Mouse (Mus musculus) stomach, embryonic 14.5 days (tissue): Measurements from ENCODE around the gene Pla2g3. TPM values are rescaled to one million over a fixed set of nuclear protein-coding genes. Genes with fewer than 3 reads are reported as not detected.
A peak's percentile ranks its signal among the peaks of the same experiment; 100 is the strongest.

Experiments
- ATAC-seq: fragments of 200-750 bp; cut with Nextera tagmentation; 2 replicates; pipeline ENCODE4 v1.8.0; 2017; ENCODE audit warnings: low read depth, moderate TSS enrichment; ENCODE audit not compliant: insufficient number of reproducible peaks, insufficient read depth, low FRiP score
- H3K27ac ChIP-seq: fragments of 300-500 bp; sonication (generic); 2 replicates; pipeline ENCODE4 v1.5.1; 2014; ENCODE audit warnings: mild to moderate bottlenecking, low read length, moderate library complexity, mixed read lengths
- H3K27me3 ChIP-seq: fragments of 300-500 bp; sonication (generic); 2 replicates; pipeline ENCODE4 v1.6.1; 2014; ENCODE audit warnings: low read length, control low read depth, mixed read lengths; ENCODE audit not compliant: control insufficient read depth, insufficient read depth
- H3K36me3 ChIP-seq: fragments of 300-500 bp; sonication (generic); 2 replicates; pipeline ENCODE4 v1.6.1; 2014; ENCODE audit warnings: mild to moderate bottlenecking, control low read depth, low read length, moderate library complexity, mixed read lengths; ENCODE audit not compliant: control insufficient read depth, insufficient read depth
- H3K4me1 ChIP-seq: fragments of 300-500 bp; sonication (generic); 2 replicates; pipeline ENCODE4 v1.6.1; 2014; ENCODE audit warnings: low read length, control low read depth, mixed read lengths; ENCODE audit not compliant: control insufficient read depth, insufficient read depth
- H3K4me2 ChIP-seq: fragments of 300-500 bp; sonication (generic); replicated peaks from 2 replicates; pipeline ENCODE4 v1.6.1; 2014; ENCODE audit warnings: low read depth, low read length, control low read depth
- H3K4me3 ChIP-seq: fragments of 300-500 bp; sonication (generic); 2 replicates; pipeline ENCODE4 v1.5.1; 2014; ENCODE audit warnings: low read depth, low read length, control low read depth
- H3K9ac ChIP-seq: fragments of 300-500 bp; sonication (generic); replicated peaks from 2 replicates; pipeline ENCODE4 v1.6.1; 2014; ENCODE audit warnings: low read depth, mild to moderate bottlenecking, control low read depth, low read length, moderate library complexity, mixed read lengths
- H3K9me3 ChIP-seq: fragments of 300-500 bp; sonication (generic); 2 replicates; pipeline ENCODE4 v1.6.1; 2016; ENCODE audit warnings: low read depth, low read length, control low read depth; ENCODE audit not compliant: control insufficient read depth
- WGBS: fragments of 180-500 bp; shearing (Covaris S2); extraction: QIAGEN DNeasy Blood & Tissue Kit; methylation state at CpG from one replicate; pipeline ENCODE4 v1.1.7; 2014; 5-methylcytosine and 5-hydroxymethylcytosine counted together
- polyA plus RNA-seq: library from polyadenylated mRNA; unstranded; fragments of >200 nt; fragmentation: Nextera tagmentation; extraction: Ambion mirVana; gene quantifications from 2 replicates; pipeline ENCODE4 v1.2.1, GENCODE M21; 2014

The Pla2g3 gene
- 0.17 and 0.52 TPM in 2 replicates for polyA plus RNA-seq

GRCm38 (mm10) chr11:3487952-3488570, at the start of gene Pla2g3:
Pla2g3 (plus strand) TSS chr11:3488284.
- Histone ChIP-seq H3K4me3 (no peak within 1 kb of the TSS), H3K9ac (no peak within 1 kb of the TSS), H3K36me3 (no peaks in the 10 kb centered on the region), H3K27me3 (no peaks in the 10 kb centered on the region), H3K27ac (no peak within 1 kb of the TSS), H3K4me1 (no peaks in the 10 kb centered on the region), H3K4me2 (no peak within 1 kb of the TSS), H3K9me3 (no peaks in the 10 kb centered on the region)
- WGBS, result 18% methylated on average over 11 of the region's 11 CpGs
- ATAC-seq, result no peak

GRCm38 (mm10) chr11:3441696-3442443, 46.2 kb upstream of the Pla2g3 start:
- Histone ChIP-seq H3K4me2 (no peak overlapping the region), H3K36me3 (no peaks in the 10 kb centered on the region), H3K27ac (no peak overlapping the region), H3K4me1 (no peaks in the 10 kb centered on the region), H3K27me3 (no peaks in the 10 kb centered on the region), H3K9ac (no peak overlapping the region), H3K4me3 (no peak overlapping the region), H3K9me3 (no peaks in the 10 kb centered on the region)
- no peak for ATAC-seq

GRCm38 (mm10) chr11:3442677-3443076, 45.4 kb upstream of the Pla2g3 start:
- ATAC-seq, result no peak
- no peaks in the 10 kb centered on the region for H3K4me1 ChIP-seq
- no peak overlapping the region for H3K4me3 ChIP-seq
- no peak overlapping the region for H3K27ac ChIP-seq
- H3K36me3 ChIP-seq, result no peaks in the 10 kb centered on the region
- 82% methylated on average over 4 of the region's 4 CpGs for WGBS
- H3K27me3 ChIP-seq, result no peaks in the 10 kb centered on the region
- no peak overlapping the region for H3K4me2 ChIP-seq
- H3K9ac ChIP-seq, result no peak overlapping the region
- no peaks in the 10 kb centered on the region for H3K9me3 ChIP-seq

DNA sequence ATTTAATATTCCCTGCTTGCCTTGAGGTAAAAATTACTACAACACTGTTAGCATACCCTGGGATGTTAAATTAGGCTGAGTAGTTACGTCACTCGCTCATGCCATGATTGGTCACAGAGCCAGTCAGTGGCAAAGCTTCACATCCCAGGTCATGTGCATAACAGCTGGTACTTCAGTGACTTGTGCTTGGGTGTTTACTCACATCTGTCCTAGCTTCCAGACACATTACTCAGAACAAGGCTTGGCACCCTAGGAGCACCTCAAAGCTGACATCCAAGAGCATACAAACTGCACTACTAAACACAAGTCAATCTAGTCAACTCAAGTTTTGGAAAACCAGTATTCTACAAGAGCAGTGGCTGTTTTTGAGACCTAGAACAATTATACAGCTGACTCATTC, 45.0 kb upstream of the Pla2g3 start:
- 89% methylated on average over 2 of the region's 2 CpGs for WGBS

DNA sequence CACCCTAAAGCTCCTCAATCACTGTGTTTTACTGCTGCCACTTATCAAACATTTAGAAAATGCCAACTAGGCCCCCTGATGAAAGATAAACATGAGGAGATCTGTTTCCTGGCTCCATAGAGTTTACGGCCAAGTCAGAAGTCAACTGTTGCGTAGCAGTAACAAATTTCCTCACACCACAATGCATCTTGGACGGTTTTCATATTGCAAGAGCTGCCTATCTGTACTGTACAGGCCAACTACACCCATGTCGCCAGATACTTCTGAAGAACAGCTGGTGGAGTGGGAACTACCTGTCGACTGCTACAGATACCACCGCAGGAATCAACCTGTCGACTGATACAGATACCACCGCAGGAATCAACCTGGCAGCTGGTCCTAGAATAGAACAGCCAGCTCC, 43.2 kb upstream of the Pla2g3 start:
- WGBS, result 81% methylated on average over 8 of the region's 8 CpGs
- Histone ChIP-seq H3K4me2 (no peak overlapping the region), H3K4me1 (no peaks in the 10 kb centered on the region), H3K27me3 (no peaks in the 10 kb centered on the region), H3K9ac (no peak overlapping the region), H3K27ac (no peak overlapping the region), H3K9me3 (no peaks in the 10 kb centered on the region), H3K4me3 (no peak overlapping the region), H3K36me3 (no peaks in the 10 kb centered on the region)
- ATAC-seq, result no peak

More for the DNA sequence above, 45.0 kb upstream of the Pla2g3 start:
- H3K36me3 ChIP-seq, result no peaks in the 10 kb centered on the region
- H3K9me3 ChIP-seq, result no peaks in the 10 kb centered on the region
- ATAC-seq, result no peak
- H3K4me3 ChIP-seq, result no peak overlapping the region
- H3K4me1 ChIP-seq, result no peaks in the 10 kb centered on the region
- no peak overlapping the region for H3K27ac ChIP-seq
- no peaks in the 10 kb centered on the region for H3K27me3 ChIP-seq
- no peak overlapping the region for H3K4me2 ChIP-seq
- H3K9ac ChIP-seq, result no peak overlapping the region

DNA sequence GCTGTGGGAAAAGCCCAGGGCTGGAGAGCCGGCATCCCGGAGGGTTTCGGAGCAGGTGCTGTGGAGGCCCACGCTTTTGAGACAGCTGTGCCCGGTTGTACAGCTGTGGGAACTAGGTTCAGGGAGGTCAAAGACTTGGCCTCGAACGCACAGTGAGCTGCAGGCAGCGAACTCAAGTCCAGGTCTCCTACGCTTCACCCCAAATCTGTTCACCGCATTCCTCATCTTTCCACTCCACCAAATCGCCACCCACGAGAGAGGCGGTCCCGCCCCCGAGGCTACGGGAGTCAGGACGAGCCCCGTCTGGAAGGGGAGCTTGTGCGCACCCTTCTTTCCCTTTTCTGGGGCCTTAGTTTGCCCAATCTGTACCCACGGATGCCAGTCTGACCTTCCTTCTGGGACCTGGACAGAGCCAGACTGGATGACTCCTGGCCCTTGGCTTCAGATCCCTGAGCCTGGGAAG, 36.4 kb upstream of the Pla2g3 start:
- Histone ChIP-seq H3K36me3 (no peaks in the 10 kb centered on the region; the same call in 1 of the 2 replicates), H3K4me3 (peak overlapping the region; percentile 78), H3K4me1 (peaks cover 12% of the 10 kb centered on the region), H3K9me3 (no peaks in the 10 kb centered on the region), H3K4me2 (peak overlapping the region; percentile 70), H3K27me3 (no peaks in the 10 kb centered on the region), H3K27ac (peak overlapping the region; percentile 86), H3K9ac (peak overlapping the region; percentile 47)
- under 1% methylated on average over 20 of the region's 20 CpGs for WGBS
- no peak for ATAC-seq

- Histone ChIP-seq H3K27me3 (no peaks in the 10 kb centered on the region), H3K4me2 (peak within 1 kb of the TSS; percentile 88), H3K27ac (peak within 1 kb of the TSS; percentile 86), H3K4me3 (peak within 1 kb of the TSS; percentile 78), H3K9me3 (no peaks in the 10 kb centered on the region), H3K9ac (peak within 1 kb of the TSS; percentile 48), H3K36me3 (no peaks in the 10 kb centered on the region; the same call in 1 of the 2 replicates), H3K4me1 (peaks cover 12% of the 10 kb centered on the region)
- peak; percentile 97 for ATAC-seq
- WGBS, result under 1% methylated on average over 45 of the region's 45 CpGs
Measured at GRCm38 (mm10) chr11:3452167-3452639, 35.9 kb upstream of the Pla2g3 start, which contains the start of gene Rnf185. Rnf185 (minus strand) TSS chr11:3452363.

- peak; percentile 28; the same call in 1 of the 2 replicates for ATAC-seq
- peak overlapping the region; percentile 78 for H3K4me3 ChIP-seq
- peak overlapping the region; percentile 88 for H3K4me2 ChIP-seq
- H3K9ac ChIP-seq, result peak overlapping the region; percentile 48
- no peaks in the 10 kb centered on the region for H3K9me3 ChIP-seq
- peak overlapping the region; percentile 86 for H3K27ac ChIP-seq
- peaks cover 12% of the 10 kb centered on the region for H3K4me1 ChIP-seq
- WGBS, result 2% methylated on average over 9 of the region's 9 CpGs
- no peaks in the 10 kb centered on the region for H3K27me3 ChIP-seq
- no peaks in the 10 kb centered on the region; the same call in 1 of the 2 replicates for H3K36me3 ChIP-seq
Measured at GRCm38 (mm10) chr11:3452769-3453168, 35.3 kb upstream of the Pla2g3 start.
